24 mouse cellular contexts compared by ENCODE assay signal in the genomic region with DNA sequence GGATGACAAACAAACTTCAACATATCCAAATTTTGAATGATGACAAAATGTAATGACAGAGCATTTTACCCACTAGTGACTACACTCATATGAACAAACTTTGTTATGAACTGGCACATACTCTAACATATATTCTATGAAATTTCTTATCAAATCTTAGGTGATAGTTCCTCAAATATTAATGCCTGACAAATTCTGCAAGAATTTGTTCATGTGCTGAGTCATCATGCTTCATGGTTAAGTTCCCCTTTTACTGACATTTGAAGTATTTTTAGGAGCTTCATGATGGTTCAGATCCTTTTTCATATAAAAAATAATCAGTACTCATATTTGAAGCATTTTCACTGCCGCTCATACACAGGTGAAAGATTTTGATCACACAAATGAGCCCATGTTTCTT.
DNase-seq lines count a peak whose midpoint lies in the region; ATAC-seq and TF ChIP-seq lines count a peak whose summit lies in the region.
"Had no signal": no experiment of that assay in that cellular context is flagged by ENCODE, and none has a peak within 500 bp of the region (broad histone marks: within the 10 kb centered on the region; RNA-seq: fewer than 3 reads in every experiment).

No protein-coding gene starts in this region.

- ATAC-seq in common myeloid progenitor, adult 5-6 weeks (replicated peaks; ENCODE audit: low read depth, poor library complexity, severe bottlenecking): peak; percentile 69
- peak; percentile 55; the same call in 1 of the 2 replicates for ATAC-seq in granulocyte monocyte progenitor cell, adult 5-6 weeks (replicated peaks; ENCODE audit: poor library complexity, severe bottlenecking)
- ATAC-seq in megakaryocyte progenitor cell, adult 5-6 weeks (replicated peaks; ENCODE audit: poor library complexity): peak; percentile 58
- ATAC-seq in forebrain, embryonic 15.5 days (replicated peaks): no peak
- ATAC-seq: activated CD4-positive, CD25-positive, alpha-beta regulatory T cell, adult 4 months; forebrain, embryonic 14.5 days; forebrain, postnatal 0 days; Patski had no signal

- H3K36me3 ChIP-seq in forebrain, embryonic 15.5 days: no peaks in the 10 kb centered on the region
- H3K36me3 ChIP-seq: embryonic facial prominence, embryonic 10.5 days; embryonic facial prominence, embryonic 12.5 days; forebrain, embryonic 10.5 days; forebrain, embryonic 12.5 days had no signal

- H3K9me3 ChIP-seq in forebrain, embryonic 15.5 days: no peaks in the 10 kb centered on the region
- H3K9me3 ChIP-seq: embryonic facial prominence, embryonic 10.5 days; embryonic facial prominence, embryonic 12.5 days; forebrain, embryonic 10.5 days; forebrain, embryonic 12.5 days had no signal

- H3K4me1 ChIP-seq in forebrain, embryonic 15.5 days: no peaks in the 10 kb centered on the region
- H3K4me1 ChIP-seq in lung, adult 2 months (ENCODE audit: control insufficient read depth, insufficient read depth, low read length): no peaks in the 10 kb centered on the region
- H3K4me1 ChIP-seq: embryonic facial prominence, embryonic 10.5 days; embryonic facial prominence, embryonic 12.5 days; forebrain, embryonic 10.5 days; forebrain, embryonic 12.5 days had no signal

- H3K4me3 ChIP-seq in forebrain, embryonic 15.5 days: no peak overlapping the region
- H3K4me3 ChIP-seq in lung, adult 2 months (replicated peaks; ENCODE audit: extremely low read depth, low read depth, low read length): no peak overlapping the region
- H3K4me3 ChIP-seq: embryonic facial prominence, embryonic 10.5 days; embryonic facial prominence, embryonic 12.5 days; erythroblast, embryonic 14.5 days; forebrain, embryonic 10.5 days; forebrain, embryonic 12.5 days had no signal

- no peak for TF ChIP-seq POLR2A in lung, adult 2 months (IDR thresholded peaks at IDR 0.05; ENCODE audit: borderline replicate concordance, extremely low read depth, low read depth, low read length)

- no peak overlapping the region for H3K27ac ChIP-seq in forebrain, embryonic 15.5 days (replicated peaks)
- H3K27ac ChIP-seq: embryonic facial prominence, embryonic 10.5 days; embryonic facial prominence, embryonic 12.5 days; forebrain, embryonic 10.5 days; forebrain, embryonic 12.5 days had no signal

- DNase-seq in 416B (ENCODE audit: low read depth): peak; percentile 58
- DNase-seq in lung, adult 2 months: no peak
- DNase-seq in left cerebral cortex, adult 9 months (ENCODE audit: low spot score in 2 of 2): no peak
- DNase-seq: adrenal gland, adult 8-10 months; adrenal gland, postnatal 14 days; adrenal gland, postnatal 36 days; cerebellum, adult 11-12 months; cerebellum, adult 2 months; cerebellum, adult 9-10 months; cerebellum, postnatal 10 days; cerebellum, postnatal 25 days; forebrain, postnatal 0 days had no signal

- no peak overlapping the region for H3K4me2 ChIP-seq in forebrain, embryonic 15.5 days (replicated peaks)
- H3K4me2 ChIP-seq: embryonic facial prominence, embryonic 12.5 days; forebrain, embryonic 12.5 days had no signal

- no peak for TF ChIP-seq CTCF in lung, adult 2 months (IDR thresholded peaks at IDR 0.05; ENCODE audit: insufficient read depth, low read length)

- H3K27me3 ChIP-seq in forebrain, embryonic 15.5 days: no peaks in the 10 kb centered on the region
- H3K27me3 ChIP-seq: embryonic facial prominence, embryonic 12.5 days; forebrain, embryonic 12.5 days; Patski had no signal

- 98% methylated on average over 1 of the region's 1 CpGs for WGBS in forebrain, embryonic 15.5 days
- 87% methylated on average over 1 of the region's 1 CpGs for WGBS in lung, adult 2 months

- H3K9ac ChIP-seq in forebrain, embryonic 15.5 days (replicated peaks): no peak overlapping the region
- H3K9ac ChIP-seq: embryonic facial prominence, embryonic 12.5 days; forebrain, embryonic 12.5 days; forebrain, postnatal 0 days had no signal
